ENCODE assay signal across 12 mouse cellular contexts in the genomic region with DNA sequence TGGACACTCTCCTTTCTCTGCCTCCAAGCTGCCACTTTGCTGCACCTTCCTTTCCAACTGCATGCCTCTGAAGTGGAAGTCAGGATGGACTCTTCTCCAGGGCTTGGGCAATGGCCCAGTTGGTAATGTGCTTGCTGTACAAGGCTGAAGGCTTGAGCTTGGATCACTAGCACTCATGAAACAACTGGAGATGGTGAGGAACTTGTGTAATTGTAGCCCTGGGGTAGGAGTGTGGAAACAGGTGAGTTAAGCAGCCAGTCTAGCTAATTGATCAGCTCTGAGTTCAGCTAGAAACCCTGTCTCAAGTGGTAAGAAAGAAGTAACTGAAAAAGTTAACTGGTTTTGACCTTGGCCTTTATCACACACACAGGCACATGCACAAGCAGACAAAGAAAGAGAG.
"Had no signal": no experiment of that assay in that cellular context is flagged by ENCODE, and none has a peak within 500 bp of the region (broad histone marks: within the 10 kb centered on the region; RNA-seq: fewer than 3 reads in every experiment).

No protein-coding gene starts in this region.

- DNase-seq: retina, postnatal 1 day; right cerebral cortex, adult 18-20 months; right cerebral cortex, postnatal 14 days; right cerebral cortex, postnatal 25 days; right cerebral cortex, postnatal 4 days; spleen, adult 18-20 months; thymus, adult 18-20 months; thymus, adult 2 months; thymus, postnatal 14 days; thymus, postnatal 25 days; thymus, postnatal 36 days; thymus, postnatal 4 days had no signal
